Mouse (Mus musculus) ES-E14 (cell line): Measurements from ENCODE around the gene Flot1.

Experiments used
- CHD2 ChIP-seq: IDR thresholded peaks from 2 replicates; pipeline ENCODE4 v1.6.1; 2014; ENCODE audit warnings: mild to moderate bottlenecking, low read depth, low read length, inconsistent platforms
- HCFC1 ChIP-seq: IDR thresholded peaks from 2 replicates; pipeline ENCODE4 v1.6.1; 2012; ENCODE audit warnings: low read length, inconsistent platforms, borderline replicate concordance; ENCODE audit not compliant: insufficient read depth
- MAFK ChIP-seq: IDR thresholded peaks from 2 replicates; pipeline ENCODE4 v1.6.1; 2014; ENCODE audit warnings: mild to moderate bottlenecking, low read depth, low read length, inconsistent platforms; ENCODE audit not compliant: insufficient read depth
- ZC3H11A ChIP-seq: IDR thresholded peaks from 2 replicates; pipeline ENCODE4 v1.6.1; 2012; ENCODE audit warnings: low read depth, mild to moderate bottlenecking, inconsistent platforms, low read length, borderline replicate concordance
- ZNF384 ChIP-seq: IDR thresholded peaks from 2 replicates; pipeline ENCODE4 v1.6.1; 2012; ENCODE audit warnings: low read depth, low read length, inconsistent platforms

- TF ChIP-seq HCFC1 (no peak), MAFK (no peak), ZNF384 (no peak), ZC3H11A (no peak), CHD2 (no peak)
Measured at GRCm38 (mm10) chr17:35822564-35822963, 466 bp upstream of the Flot1 start.
